Comparison of ENCODE assay signal across 20 mouse cellular contexts in genomic region chr9:55308455-55308854, GRCm38 (mm10). TPM values are rescaled to one million over a fixed set of nuclear protein-coding genes. Genes with fewer than 3 reads are reported as not detected.
"Had no signal": no experiment of that assay in that cellular context is flagged by ENCODE, and none has a peak within 500 bp of the region (broad histone marks: within the 10 kb centered on the region; RNA-seq: fewer than 3 reads in every experiment).

No protein-coding gene starts in this region.

- H3K27ac ChIP-seq: kidney, postnatal 0 days; limb, embryonic 12.5 days; limb, embryonic 15.5 days; liver, embryonic 14.5 days; stomach, embryonic 15.5 days had no signal

- DNase-seq: kidney, adult 2 months; kidney, postnatal 36 days; left cerebral cortex, postnatal 4 days; liver, postnatal 0 days; lung, embryonic 14.5 days; midbrain, embryonic 14.5 days; right cerebral cortex, adult 18-20 months; right cerebral cortex, postnatal 14 days; right cerebral cortex, postnatal 4 days; thymus, postnatal 25 days had no signal

- H3K36me3 ChIP-seq: limb, embryonic 12.5 days; limb, embryonic 15.5 days; stomach, embryonic 15.5 days had no signal

- H3K4me3 ChIP-seq: limb, embryonic 12.5 days; limb, embryonic 15.5 days; stomach, embryonic 15.5 days had no signal

- ATAC-seq: liver, postnatal 0 days; lung, postnatal 0 days had no signal

- H3K4me1 ChIP-seq: limb, embryonic 12.5 days; limb, embryonic 15.5 days; stomach, embryonic 15.5 days had no signal

RNA-seq across cellular contexts. Expression of gene Nrg4, which starts 18.2 kb away (rescaled TPM):
- total RNA-seq: megakaryocyte-erythroid progenitor cell, adult 5-6 weeks; midbrain, postnatal 0 days had no signal

RNA-seq across cellular contexts. Expression of gene Tmem266, which starts 18.3 kb away (rescaled TPM):
- total RNA-seq: megakaryocyte-erythroid progenitor cell, adult 5-6 weeks had no signal
- polyA plus RNA-seq: liver, embryonic 11.5 days; liver, embryonic 14.5 days; liver, postnatal 0 days; thymus, postnatal 0 days had no signal
